Mouse (Mus musculus) monocyte, adult 5-6 weeks (primary cell): ENCODE data around the gene Dlg2. TPM values are rescaled to one million over a fixed set of nuclear protein-coding genes. Genes with fewer than 3 reads are reported as not detected.
"Not testable (repeated sequence)": the region's sequence is repeated elsewhere in the genome, so short reads cannot be mapped to it uniquely, and the experiment has no call there.

Experiments
- ATAC-seq: fragments of 153-309, 156-312 bp; replicated peaks from 2 replicates; pipeline ENCODE4 v1.8.0; 2017; ENCODE audit warnings: mild to moderate bottlenecking; ENCODE audit not compliant: low TSS enrichment, insufficient number of reproducible peaks, severe bottlenecking, poor library complexity, low FRiP score
- total RNA-seq: library from RNA; stranded (forward); fragments of 200-1000, 200-491, 200-594 nt; gene quantifications from 3 replicates; pipeline ENCODE4 v1.2.3, GENCODE M21; 2017

Dlg2 gene
- total RNA-seq, 1 experiment from 2014 or later = 1.7 TPM

DNA sequence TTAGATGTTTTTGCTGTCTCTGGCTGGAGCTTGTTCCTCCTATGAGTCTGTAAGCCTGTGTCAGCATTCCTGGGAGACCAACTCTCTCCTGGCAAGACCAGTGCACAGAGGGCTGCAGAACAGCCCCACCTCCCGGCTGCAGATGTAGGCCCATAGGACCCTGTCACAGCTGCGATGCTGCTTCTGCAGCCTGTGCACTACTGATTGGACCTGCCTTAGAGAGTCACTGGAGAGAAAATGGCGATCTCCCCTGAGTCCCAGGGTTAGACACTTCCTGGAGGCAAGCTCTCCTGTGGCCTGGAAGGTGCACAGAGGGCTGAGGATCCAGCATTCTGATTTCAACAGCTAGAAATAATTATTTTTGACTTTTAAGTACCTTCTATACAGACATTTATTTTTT lies 257.6 kb downstream of the Dlg2 start:
- no peak for ATAC-seq

DNA sequence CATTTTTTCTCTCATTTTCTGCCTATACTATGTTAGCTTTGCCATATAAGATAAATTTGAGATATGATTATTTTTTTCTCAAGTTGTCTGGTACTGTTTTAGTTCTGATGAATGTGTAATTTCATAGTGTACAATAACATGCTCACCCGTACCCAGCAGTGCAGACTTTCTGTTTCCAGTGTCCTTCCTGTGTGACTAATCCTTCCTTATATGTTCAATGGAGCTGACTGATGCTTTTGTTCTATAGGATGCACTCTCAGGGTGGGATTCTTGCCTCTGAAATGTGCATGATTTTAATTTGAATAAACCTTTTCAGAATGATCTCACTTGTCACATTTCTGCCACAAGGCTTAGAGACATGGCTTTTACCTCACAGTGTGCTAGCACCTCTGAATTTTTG lies 259.9 kb downstream of the Dlg2 start:
- ATAC-seq = no peak

DNA sequence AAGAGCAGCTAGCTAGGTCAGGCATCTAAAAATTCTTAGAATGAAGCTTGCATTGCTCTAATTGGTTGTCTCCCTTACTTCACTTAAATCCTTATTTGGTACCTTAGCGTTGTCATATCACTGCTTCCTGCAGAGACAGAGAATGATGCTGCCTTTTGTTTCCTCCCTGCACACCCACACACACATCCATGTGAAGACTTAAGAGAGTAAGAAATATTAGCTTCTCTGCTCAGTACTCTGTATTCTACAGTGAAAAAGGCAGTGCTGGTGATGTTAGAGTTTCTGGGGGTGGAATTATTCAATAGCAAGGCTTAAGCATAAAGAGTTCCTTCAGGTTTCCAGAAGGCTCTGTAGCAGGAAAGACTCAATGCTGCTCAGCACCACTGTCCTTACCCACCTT lies 272.2 kb downstream of the Dlg2 start:
- no peak for ATAC-seq

DNA sequence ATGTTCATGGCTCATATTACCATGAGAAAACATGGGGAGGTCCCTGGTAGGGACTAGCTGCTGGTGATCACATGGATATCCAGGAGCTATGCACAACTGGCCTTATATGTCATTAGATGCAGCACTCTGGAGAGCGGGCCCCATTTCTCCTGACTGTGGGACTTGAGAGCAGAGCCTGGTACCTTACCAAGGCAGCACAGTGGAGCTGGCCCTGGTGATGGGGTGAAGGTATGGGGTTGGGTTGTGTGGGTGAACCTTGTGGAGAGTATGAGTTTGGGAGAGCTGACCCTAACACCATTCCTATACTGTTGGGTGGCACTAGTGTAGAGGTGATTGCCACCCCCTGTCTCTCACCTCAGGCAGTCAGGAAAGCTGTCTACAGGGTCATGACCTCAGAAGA lies 311.5 kb downstream of the Dlg2 start:
- ATAC-seq = no peak

DNA sequence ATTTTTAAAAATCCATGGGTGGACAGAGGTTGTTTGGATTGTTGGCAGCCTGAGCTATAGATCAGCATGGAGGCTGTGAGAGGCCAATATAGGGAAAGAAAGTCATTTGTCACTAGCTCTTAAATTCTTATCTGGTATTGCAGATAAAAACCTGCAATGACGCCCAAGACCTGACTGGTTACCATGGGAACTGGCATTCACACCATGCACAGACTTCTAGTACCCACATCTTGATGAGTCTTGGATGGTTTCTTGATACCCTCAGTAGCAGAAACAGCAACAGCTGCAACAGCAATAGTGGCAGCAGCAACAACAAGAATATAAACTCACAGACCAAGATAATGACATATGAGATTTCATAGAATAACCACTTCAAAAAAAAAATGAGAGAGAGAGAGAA lies 315.1 kb downstream of the Dlg2 start:
- ATAC-seq = no peak

DNA sequence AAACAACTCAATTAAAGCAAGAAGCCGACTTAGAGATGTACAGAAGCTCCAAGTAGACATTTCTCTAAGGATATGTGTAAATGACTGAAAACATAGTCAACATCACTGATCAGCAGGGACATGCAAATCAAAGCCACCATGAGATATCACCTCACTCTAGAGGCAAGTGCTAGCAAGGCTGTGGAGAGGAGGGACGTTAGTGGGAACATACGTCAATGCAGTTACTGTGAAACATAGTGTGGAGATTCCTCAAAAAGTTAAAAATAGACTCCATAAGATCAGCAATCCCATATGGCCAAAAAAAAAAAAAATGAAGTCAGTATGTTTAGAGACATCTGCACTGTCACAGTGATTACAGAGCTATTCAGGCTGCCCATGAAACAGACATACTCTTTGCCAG lies 349.2 kb downstream of the Dlg2 start:
- ATAC-seq = no peak

DNA sequence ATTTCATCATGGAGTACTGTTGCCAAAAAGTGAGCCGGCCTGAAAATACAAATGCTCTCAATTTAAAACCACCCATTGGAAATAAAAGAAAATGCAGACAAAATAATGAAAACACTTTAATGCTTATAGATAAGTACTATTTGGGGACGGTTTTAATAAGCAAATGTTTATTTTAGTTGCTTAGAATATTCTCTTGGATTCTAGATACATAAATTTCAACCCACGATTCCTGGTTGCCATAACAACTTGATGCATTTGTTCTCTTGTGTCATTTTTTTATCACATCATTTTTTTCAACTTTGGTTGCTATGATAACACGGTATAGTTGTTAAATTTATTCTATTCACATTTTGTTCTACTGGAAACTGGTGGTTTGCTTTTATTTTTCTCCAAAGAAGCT lies 364.8 kb downstream of the Dlg2 start:
- ATAC-seq = no peak

DNA sequence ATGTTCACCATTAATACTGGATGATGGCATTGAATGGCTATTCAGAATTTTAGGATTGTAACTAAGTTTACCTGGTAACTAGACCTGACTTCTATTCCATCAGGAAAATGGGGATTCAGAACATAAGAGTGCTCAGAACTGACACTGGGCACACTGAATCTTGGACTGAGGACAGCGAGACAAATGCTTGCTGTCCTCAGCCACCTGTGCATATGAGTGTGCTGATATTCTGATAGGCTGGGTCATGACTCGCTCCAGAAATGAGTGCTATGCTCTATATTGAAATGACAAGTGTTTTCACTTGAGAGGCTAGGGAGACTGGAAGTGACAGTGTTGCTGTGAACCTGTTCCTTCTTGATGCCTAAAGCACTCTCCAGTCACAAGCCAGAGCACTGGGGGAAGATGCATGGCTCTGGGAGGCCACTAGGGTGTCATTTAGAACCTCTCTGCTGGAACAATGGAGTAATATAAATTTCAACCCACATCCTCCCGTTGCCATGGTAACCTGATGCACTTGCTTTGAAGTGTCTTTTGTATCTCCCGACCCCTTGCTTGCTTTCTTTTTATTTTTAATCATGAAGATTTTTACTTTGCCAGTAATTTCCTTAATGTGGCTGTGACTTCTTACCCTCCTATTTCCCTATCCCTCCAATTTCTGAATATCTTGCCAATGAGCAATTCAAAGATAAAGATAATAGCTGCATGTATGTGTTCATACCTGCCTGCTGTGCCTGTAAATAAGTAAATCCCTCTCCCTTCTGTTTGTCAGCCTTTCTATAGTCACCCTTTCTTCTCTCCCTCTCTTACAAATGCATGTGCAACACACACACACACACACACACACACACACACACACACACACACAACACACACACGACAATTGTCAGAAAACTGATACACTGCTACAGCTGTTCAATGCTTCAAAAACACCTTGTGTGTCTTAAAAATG lies 367.1 kb downstream of the Dlg2 start:
- no peak for ATAC-seq

DNA sequence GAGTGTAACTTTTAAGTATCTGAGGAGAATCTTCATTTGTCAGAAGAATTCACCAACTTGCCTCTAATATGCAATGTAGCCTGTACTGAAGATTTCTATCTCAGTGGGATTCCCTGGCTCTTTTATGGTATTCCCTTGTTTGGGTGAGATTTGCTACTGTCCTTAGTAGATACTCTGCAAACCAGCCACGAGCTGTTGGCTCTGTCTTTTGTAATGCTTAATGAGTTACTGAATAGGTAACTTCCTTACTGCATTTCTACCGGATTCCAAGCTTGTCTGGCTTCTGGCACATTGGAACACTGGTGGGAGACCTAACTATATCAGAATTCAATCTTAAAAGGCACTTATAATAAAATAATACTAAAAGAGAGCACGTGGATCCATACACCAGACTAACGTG lies 400.3 kb downstream of the Dlg2 start:
- not testable (repeated sequence) for ATAC-seq

DNA sequence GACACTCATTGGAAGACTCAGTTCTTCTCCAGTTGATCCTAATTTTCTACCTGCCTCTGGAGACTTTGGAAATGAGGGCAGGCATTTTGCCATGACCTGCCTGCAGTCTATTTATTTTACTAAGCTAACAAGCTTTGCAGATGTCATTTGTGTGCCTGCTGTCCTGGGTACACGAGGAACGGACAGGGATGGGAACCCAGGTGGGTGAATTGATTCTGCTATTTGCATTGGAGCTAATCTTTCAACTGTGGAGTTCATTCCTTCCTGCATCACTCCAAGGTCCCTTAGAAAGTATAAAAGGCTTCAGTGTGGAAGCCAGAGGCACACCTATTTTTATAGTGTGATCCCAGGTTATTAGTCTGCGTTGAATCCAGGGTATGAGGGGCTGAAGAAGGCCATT lies 406.3 kb downstream of the Dlg2 start:
- no peak for ATAC-seq

DNA sequence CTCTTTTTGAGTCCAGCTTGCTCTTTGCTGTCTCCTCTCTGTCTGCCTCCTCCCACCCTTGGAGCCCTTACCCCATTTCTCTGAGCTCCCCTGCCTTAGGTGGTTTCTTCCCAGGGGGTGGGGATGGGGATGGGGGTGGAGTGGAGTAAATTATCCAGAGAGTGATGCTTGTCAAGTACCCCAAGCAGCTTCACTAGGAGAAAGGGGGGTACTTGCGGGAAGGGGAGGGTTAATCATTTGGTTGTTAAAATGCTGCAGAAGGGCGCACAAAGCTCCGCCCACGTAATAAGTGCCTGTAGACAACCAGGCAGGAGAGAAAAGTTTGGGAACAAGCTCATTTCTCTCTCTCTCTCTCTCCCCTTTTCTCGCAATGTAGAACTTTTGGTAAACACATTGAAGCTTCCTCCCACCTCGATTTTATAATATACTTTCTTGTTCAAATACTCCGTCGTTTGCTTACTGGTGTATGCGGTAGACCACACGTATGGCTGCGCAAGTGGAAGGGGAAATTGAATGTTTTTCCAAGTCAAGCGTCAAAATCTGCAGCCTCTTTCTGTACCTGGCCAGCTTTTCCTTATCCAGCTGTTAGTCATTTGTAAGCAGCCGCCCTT lies 410.0 kb downstream of the Dlg2 start:
- ATAC-seq = no peak

DNA sequence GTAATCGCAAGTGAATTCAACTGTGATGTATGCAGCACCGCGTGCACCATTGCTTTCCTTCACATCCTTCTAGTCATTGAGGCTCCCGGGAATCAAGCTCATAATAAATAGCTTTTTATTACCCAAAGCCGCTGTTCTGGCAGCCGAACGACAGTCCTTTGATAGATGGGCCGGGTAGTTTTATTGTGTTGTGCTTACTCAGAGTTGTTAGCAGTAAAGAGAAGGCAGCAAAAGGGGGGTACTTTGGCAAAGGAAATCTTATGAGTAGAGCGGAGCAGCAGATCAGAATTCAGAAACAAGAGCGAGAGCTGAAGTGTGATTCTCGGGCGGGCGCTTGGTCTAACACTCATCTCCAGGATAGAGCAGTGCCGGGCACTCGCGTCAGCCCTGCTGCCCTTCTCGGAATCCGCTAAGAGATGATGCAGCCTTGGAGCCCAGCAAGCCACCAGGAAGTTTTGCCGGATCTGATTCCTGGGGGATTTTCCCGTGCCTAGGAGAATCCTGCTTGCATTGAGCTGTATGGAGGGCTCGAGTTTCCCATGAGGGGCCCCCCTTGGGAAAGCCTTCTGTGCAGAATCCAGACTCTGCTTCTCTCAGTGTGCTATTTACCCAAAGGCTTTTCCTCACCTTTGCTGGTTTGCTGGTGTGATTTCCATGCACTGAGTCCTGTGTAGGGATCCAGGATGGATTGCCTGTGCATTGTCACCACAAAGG lies 410.7 kb downstream of the Dlg2 start:
- ATAC-seq = no peak

DNA sequence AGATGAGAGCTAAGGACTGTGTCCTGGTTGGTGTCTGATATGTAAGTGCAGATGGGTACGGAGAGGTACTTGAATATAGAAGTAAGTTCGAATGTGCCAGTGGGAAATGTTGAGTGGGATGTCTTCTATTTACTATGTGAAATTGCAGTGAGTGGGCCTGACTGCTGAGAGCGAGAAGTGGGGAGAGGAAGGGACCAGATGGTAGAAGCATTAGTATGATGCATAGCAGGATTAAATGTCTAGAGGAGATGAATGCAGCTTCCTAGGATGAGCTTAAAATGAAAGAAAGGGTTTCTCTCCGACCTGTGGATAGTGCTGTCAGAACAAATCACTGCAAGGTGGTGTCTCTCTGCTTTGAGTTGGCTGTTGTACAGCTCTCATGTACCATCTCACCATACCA lies 451.0 kb downstream of the Dlg2 start:
- ATAC-seq = no peak

DNA sequence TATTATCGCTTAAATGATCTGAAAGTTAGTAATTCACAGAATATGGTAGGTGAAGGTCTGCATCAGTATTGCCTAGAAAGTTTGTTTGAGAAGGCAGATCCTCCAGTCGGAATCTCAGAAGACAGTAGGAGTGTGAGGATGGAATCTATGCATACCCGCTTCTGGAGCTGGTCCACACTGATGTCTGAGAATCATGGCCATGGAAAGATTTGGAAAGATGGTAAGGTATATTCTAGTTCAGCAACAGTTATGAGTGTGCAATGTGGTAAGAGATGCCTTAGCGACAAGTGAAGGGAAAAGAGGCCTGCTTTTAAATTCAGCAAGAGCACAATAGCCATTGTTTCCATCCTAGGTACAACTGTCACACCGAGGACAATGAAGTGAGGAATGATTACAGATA lies 464.3 kb downstream of the Dlg2 start:
- ATAC-seq = no peak

DNA sequence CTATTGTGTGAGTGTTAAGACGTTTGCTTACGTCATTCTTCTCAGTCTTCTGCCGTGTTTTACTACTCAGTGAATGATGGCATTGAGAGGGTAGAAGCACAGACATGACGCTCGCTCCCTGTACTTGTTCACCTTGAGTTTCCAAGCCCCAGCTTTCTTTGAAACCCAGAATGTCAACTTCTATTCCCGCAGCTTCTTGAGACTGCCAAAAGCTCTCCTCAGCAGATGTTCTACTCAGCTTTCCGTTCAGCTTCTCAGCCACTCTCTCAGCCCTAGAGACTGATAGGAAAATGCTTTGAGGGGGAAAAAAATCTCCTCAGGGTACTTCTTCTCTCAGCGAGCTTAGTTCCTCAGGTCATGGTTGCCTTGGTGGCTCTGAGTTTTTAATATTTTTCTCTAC lies 470.6 kb downstream of the Dlg2 start:
- ATAC-seq = no peak

DNA sequence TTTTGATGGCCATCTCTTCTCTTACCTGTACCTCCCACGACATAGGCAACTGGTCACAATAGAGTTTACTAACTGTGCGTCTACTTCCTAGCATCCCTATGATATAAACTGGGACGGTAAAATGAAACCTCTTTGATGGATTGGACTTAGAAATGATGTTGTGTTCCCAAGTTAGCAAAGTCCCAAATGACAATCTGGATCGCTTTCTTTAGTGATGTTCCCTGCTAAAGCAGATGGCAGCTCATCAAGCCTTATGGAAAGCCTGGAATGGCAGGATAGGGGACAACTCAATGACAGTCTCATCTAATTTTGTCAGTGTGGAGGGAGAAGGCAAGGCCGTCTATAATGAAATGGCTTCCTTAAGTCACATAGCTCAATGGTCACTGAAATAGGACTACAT lies 472.7 kb downstream of the Dlg2 start:
- no peak for ATAC-seq

DNA sequence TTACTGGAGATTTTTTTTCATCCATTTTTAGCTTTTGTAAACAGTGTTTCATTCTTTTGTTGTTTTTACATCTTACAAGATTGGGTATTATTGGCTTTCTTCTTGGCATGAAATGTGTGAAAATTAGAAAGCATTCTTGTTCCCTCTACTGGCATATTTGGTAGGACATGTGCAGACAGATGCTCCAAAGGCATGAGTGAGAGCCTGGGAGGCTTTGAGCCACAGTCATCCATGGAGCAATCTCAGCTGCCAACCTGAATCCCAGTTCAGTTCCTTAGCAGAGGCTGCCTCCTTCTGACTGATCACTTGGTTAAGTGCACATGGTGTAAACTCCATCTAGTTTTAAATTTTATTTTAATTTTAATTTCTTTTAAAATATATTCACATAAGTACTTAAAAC lies 500.8 kb downstream of the Dlg2 start:
- ATAC-seq = no peak

DNA sequence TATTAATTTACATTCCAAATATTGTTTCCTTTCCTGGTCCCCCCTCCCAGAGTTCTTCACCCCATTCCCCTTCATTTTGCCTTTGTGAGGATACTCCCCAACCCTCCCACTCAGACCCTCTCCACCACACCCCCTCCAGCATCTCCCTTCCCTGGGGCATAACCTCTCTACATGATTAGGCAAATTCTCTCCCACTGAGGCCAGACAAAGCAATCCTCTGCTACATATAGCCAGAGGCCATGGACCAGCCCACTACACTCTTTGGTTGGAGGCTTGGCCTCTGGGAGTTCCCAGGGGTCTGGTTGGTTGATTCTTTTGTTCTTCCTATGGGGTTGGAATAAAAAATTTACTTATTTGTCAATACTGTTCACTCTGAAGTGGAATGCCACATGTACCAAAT lies 505.6 kb downstream of the Dlg2 start:
- ATAC-seq = no peak

DNA sequence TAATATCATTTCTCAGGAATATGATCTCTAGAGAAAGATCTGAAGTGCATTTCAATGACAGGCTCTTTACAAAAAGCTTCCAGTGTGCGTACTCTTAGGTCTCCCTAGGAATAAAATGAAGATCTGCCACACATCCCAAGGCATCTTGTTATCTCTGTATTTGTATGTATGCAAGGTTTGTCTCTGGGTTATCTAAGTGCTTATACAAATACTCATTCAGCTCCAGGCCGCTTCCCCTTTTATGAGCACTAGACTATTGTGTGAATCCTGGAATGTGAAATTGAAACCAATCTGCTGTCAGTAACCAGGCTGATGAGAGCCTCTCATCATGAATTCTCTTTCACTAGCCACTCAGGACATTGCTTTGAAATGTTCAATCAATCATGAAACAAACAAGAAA lies 534.2 kb downstream of the Dlg2 start:
- no peak for ATAC-seq
